Mouse (Mus musculus): Measurements from ENCODE around the gene Mybphl. TPM values are rescaled to one million over a fixed set of nuclear protein-coding genes. Genes with fewer than 3 reads are reported as not detected.

Gene Mybphl
- polyA plus RNA-seq (2016; fragmentation: Nextera tagmentation; extraction: Ambion mirVana): 0.25 and 0.26 TPM in 2 replicates

- H3K4me2 ChIP-seq (replicated peaks): no peak within 1 kb of the TSS
- no peaks in the 10 kb centered on the region for H3K27me3 ChIP-seq (replicated peaks)
- WGBS: 75% methylated on average over 9 of the region's 9 CpGs
- no peak within 1 kb of the TSS for H3K4me3 ChIP-seq
- H3K9me3 ChIP-seq: no peaks in the 10 kb centered on the region
- no peak within 1 kb of the TSS for H3K9ac ChIP-seq
- no peak for ATAC-seq (ENCODE audit: low FRiP score, low read depth)
- H3K4me1 ChIP-seq: peaks cover 4% of the 10 kb centered on the region; the same call in 1 of the 2 replicates
- H3K36me3 ChIP-seq: no peaks in the 10 kb centered on the region
- no peak within 1 kb of the TSS for H3K27ac ChIP-seq
These were observed at the start of gene Mybphl for GRCm38 (mm10) chr3:108364270-108364995. TSS of gene Mybphl (plus strand) at chr3:108364911.

GRCm38 (mm10) chr3:108318517-108318916 lies 46.2 kb upstream of the Mybphl start:
- Histone ChIP-seq H3K27me3 (replicated peaks) (no peaks in the 10 kb centered on the region), H3K4me3 (no peak overlapping the region), H3K4me2 (replicated peaks) (no peak overlapping the region), H3K9me3 (no peaks in the 10 kb centered on the region), H3K36me3 (0 out of 2 replicates have a peak, but pooled peaks cover 3% of the 10 kb centered on the region), H3K9ac (no peak overlapping the region), H3K4me1 (no peaks in the 10 kb centered on the region), H3K27ac (no peak overlapping the region)
- 62% methylated on average over 2 of the region's 2 CpGs for WGBS
- ATAC-seq (ENCODE audit: low FRiP score, low read depth): no peak

GRCm38 (mm10) chr3:108321671-108322070 lies 43.0 kb upstream of the Mybphl start:
- H3K4me3 ChIP-seq: no peak overlapping the region
- H3K9ac ChIP-seq: no peak overlapping the region
- H3K4me1 ChIP-seq: no peaks in the 10 kb centered on the region
- no peak overlapping the region for H3K27ac ChIP-seq
- 67% methylated on average over 4 of the region's 4 CpGs for WGBS
- no peaks in the 10 kb centered on the region for H3K27me3 ChIP-seq (replicated peaks)
- H3K36me3 ChIP-seq: peaks cover 17% of the 10 kb centered on the region; the same call in 1 of the 2 replicates
- H3K4me2 ChIP-seq (replicated peaks): no peak overlapping the region
- no peaks in the 10 kb centered on the region for H3K9me3 ChIP-seq
- no peak for ATAC-seq (ENCODE audit: low FRiP score, low read depth)

DNA sequence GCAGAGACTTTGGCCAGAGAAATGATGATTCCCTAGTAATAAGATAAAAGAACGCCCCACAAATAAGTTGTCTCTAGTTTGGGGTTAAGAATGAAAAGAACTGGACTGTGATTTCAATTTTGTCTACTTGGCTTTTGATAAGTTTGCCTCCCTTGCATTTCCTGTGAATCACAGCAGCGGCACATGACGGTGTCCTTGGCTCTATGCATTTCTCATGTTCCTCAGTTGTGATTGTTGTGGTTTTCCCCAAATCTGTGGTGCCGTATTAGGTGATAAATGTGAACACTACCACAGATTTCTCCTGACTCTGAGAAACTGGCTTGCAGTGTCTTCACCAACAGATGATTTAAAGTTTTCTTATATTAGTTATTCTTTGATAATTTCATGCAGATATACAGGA lies 42.6 kb upstream of the Mybphl start:
- H3K4me3 ChIP-seq: no peak overlapping the region
- no peak overlapping the region for H3K4me2 ChIP-seq (replicated peaks)
- H3K27ac ChIP-seq: no peak overlapping the region
- no peaks in the 10 kb centered on the region for H3K4me1 ChIP-seq
- H3K9me3 ChIP-seq: no peaks in the 10 kb centered on the region
- H3K9ac ChIP-seq: no peak overlapping the region
- H3K27me3 ChIP-seq (replicated peaks): no peaks in the 10 kb centered on the region
- 93% methylated on average over 4 of the region's 4 CpGs for WGBS
- ATAC-seq (ENCODE audit: low FRiP score, low read depth): no peak
- H3K36me3 ChIP-seq: peaks cover 21% of the 10 kb centered on the region; the same call in 1 of the 2 replicates

DNA sequence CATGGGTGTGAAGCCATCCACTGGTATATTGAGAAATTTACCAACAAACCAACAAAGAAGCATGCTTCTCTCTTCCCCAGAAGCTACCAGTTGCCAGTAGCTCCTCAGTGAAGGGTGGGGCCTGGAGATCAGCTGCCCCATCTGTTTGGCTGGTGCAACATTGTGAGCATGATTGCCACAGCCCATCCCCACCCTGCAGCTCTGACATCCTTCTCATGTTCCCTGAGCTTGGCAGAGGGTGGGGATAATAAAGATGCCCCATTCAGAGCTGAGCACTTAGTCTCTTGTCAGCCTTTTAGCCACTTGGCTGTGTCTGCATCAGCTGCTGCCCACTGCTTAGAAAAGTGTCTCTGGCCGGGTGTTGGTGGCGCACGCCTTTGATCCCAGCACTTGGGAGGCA lies 41.7 kb upstream of the Mybphl start:
- Histone ChIP-seq H3K4me3 (no peak overlapping the region), H3K36me3 (peaks cover 30% of the 10 kb centered on the region), H3K4me2 (replicated peaks) (no peak overlapping the region), H3K27me3 (replicated peaks) (no peaks in the 10 kb centered on the region), H3K27ac (no peak overlapping the region), H3K9me3 (no peaks in the 10 kb centered on the region), H3K4me1 (no peaks in the 10 kb centered on the region), H3K9ac (no peak overlapping the region)
- ATAC-seq (ENCODE audit: low FRiP score, low read depth): no peak
- 73% methylated on average over 3 of the region's 3 CpGs for WGBS

GRCm38 (mm10) chr3:108324837-108325236 lies 39.9 kb upstream of the Mybphl start:
- no peak overlapping the region for H3K9ac ChIP-seq
- no peaks in the 10 kb centered on the region for H3K4me1 ChIP-seq
- H3K27me3 ChIP-seq (replicated peaks): no peaks in the 10 kb centered on the region
- no peak for ATAC-seq (ENCODE audit: low FRiP score, low read depth)
- WGBS: 92% methylated on average over 4 of the region's 4 CpGs
- no peaks in the 10 kb centered on the region for H3K9me3 ChIP-seq
- H3K27ac ChIP-seq: no peak overlapping the region
- H3K4me3 ChIP-seq: no peak overlapping the region
- H3K4me2 ChIP-seq (replicated peaks): no peak overlapping the region
- H3K36me3 ChIP-seq: peaks cover 45% of the 10 kb centered on the region

DNA sequence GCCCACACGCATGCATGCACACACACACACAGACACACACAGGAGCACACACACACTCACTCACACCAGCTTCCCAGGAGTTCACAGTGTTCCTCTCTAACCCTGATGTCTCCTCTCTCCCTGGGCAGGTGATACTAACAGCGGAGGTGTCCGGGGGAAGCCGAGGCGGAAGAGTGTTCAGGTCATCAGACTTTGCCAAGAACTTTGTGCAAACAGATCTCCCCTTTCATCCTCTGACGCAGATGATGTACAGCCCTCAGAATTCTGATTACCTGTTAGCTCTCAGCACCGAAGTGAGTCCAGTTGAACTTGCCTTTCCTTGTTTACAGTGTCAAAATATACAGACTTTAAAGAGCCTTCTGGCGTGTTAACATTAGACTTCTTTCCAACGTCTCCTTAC lies 39.2 kb upstream of the Mybphl start:
- no peak overlapping the region for H3K27ac ChIP-seq
- H3K4me1 ChIP-seq: no peaks in the 10 kb centered on the region
- WGBS: 95% methylated on average over 9 of the region's 9 CpGs
- no peak overlapping the region for H3K4me3 ChIP-seq
- no peaks in the 10 kb centered on the region for H3K9me3 ChIP-seq
- peaks cover 50% of the 10 kb centered on the region for H3K36me3 ChIP-seq
- no peak overlapping the region for H3K9ac ChIP-seq
- H3K27me3 ChIP-seq (replicated peaks): no peaks in the 10 kb centered on the region
- no peak overlapping the region for H3K4me2 ChIP-seq (replicated peaks)
- no peak for ATAC-seq (ENCODE audit: low FRiP score, low read depth)

DNA sequence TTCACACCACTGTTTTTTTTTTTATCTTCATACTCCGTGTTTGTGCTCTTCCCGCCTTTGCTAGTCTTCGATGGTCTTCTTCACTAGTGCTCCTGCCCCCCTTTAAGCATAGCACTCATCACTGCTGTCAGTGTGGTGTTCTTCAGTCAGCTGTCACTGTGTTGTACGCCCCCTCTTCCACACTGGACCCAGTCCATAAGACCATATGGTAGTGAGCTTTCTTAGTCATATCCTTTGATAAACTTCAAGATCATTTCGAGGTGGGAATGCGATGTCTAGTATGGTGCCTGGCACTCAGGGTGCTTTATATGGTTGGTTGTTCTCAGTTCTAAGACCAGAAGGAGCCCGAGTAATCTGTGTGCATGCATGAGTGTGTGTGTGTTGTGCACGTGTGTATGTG lies 37.4 kb upstream of the Mybphl start:
- no peaks in the 10 kb centered on the region for H3K4me1 ChIP-seq
- no peak for ATAC-seq (ENCODE audit: low FRiP score, low read depth)
- no peak overlapping the region for H3K4me3 ChIP-seq
- no peaks in the 10 kb centered on the region for H3K9me3 ChIP-seq
- no peaks in the 10 kb centered on the region for H3K27me3 ChIP-seq (replicated peaks)
- 96% methylated on average over 8 of the region's 8 CpGs for WGBS
- H3K4me2 ChIP-seq (replicated peaks): no peak overlapping the region
- H3K9ac ChIP-seq: no peak overlapping the region
- peaks cover 67% of the 10 kb centered on the region for H3K36me3 ChIP-seq
- no peak overlapping the region for H3K27ac ChIP-seq

DNA sequence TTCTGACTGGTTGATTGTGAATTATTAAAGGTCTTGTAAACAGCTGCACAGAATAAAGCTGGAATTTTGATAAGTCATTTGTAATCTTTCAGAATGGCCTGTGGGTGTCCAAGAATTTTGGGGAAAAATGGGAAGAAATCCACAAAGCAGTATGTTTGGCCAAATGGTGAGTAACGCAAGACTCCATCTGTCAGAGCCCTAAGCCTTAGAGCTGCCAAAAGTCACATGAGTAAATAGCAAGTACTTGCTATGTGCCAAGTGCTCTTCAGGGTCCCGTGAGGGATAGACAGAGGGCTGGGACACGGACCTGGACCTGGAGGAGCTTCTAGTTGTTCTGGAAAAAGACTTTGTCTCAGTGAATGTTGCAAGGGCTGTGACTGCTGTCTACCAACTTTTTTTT lies 36.8 kb upstream of the Mybphl start:
- H3K27ac ChIP-seq: no peak overlapping the region
- H3K36me3 ChIP-seq: peaks cover 72% of the 10 kb centered on the region
- no peaks in the 10 kb centered on the region for H3K9me3 ChIP-seq
- no peak for ATAC-seq (ENCODE audit: low FRiP score, low read depth)
- 78% methylated on average over 3 of the region's 3 CpGs for WGBS
- H3K4me2 ChIP-seq (replicated peaks): no peak overlapping the region
- H3K4me3 ChIP-seq: no peak overlapping the region
- H3K27me3 ChIP-seq (replicated peaks): no peaks in the 10 kb centered on the region
- H3K4me1 ChIP-seq: no peaks in the 10 kb centered on the region
- no peak overlapping the region for H3K9ac ChIP-seq

DNA sequence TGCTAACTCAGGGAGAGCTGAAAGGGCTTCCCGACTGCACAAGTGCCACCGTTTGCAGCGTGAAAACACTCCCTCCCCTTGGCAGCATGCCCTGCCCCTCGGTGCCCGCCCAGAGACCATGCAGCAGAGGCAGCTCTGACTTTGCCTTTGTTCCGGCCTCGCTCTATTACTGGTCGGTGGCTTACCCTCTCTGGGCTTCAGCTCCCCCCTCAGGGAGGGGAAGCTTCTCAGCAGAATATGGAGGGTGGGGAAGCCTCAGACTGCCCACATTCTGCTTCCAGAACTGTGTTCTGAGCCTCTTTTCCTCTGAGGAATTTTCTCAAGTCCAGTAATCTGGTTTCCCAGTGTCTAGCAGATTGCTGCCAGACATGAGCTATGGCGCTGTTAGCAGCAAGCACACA lies 36.3 kb upstream of the Mybphl start:
- no peak overlapping the region for H3K9ac ChIP-seq
- ATAC-seq (ENCODE audit: low FRiP score, low read depth): no peak
- H3K27me3 ChIP-seq (replicated peaks): no peaks in the 10 kb centered on the region
- no peak overlapping the region for H3K27ac ChIP-seq
- H3K4me3 ChIP-seq: no peak overlapping the region
- H3K4me1 ChIP-seq: no peaks in the 10 kb centered on the region
- no peaks in the 10 kb centered on the region for H3K9me3 ChIP-seq
- no peak overlapping the region for H3K4me2 ChIP-seq (replicated peaks)
- peaks cover 77% of the 10 kb centered on the region for H3K36me3 ChIP-seq
- WGBS: 65% methylated on average over 9 of the region's 9 CpGs

DNA sequence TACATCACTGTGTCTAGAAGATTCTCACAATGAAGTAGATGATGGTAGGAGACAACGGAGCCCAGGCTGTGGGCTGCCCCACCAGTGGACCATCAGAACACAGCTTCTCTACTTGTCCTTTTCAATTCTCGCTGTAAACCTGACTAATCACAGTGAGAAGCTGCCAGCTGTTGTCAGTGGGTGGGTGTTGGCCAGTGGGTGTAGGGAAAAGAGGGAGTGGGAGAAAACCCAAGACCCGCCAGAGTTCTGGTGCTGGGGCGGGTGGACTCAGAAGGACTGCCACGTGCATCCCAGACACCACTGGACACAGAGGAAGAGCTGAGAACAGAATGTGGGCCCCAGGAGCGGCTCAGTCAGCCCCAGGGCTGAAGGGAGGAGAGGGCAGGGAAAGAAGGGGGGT lies 33.9 kb upstream of the Mybphl start:
- no peaks in the 10 kb centered on the region for H3K9me3 ChIP-seq
- no peaks in the 10 kb centered on the region for H3K27me3 ChIP-seq (replicated peaks)
- H3K4me2 ChIP-seq (replicated peaks): no peak overlapping the region
- no peak overlapping the region for H3K4me3 ChIP-seq
- no peak overlapping the region for H3K27ac ChIP-seq
- H3K4me1 ChIP-seq: no peaks in the 10 kb centered on the region
- H3K9ac ChIP-seq: no peak overlapping the region
- peaks cover 88% of the 10 kb centered on the region for H3K36me3 ChIP-seq
- WGBS: 90% methylated on average over 6 of the region's 6 CpGs
- no peak for ATAC-seq (ENCODE audit: low FRiP score, low read depth)

DNA sequence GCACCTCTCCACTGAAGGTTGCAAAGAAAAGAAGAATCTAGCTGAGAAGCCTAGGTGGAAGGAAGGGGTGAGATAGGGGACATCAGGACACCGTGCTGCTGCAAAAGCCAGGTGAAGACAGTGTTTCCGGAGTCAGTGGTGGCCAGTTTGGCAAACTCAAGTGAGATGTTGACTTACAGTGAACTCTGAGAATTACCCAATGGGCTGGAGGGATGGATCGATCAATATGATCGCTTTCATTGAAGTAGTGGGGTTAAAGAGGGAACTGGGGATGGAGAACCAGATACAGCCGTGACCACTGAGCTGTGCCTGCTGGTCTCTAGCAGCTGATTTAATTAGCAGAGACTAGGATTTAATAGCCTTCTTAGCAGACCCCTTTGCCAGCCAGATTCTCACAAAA lies 27.8 kb upstream of the Mybphl start:
- Histone ChIP-seq H3K27ac (no peak overlapping the region), H3K36me3 (peaks cover 86% of the 10 kb centered on the region)

DNA sequence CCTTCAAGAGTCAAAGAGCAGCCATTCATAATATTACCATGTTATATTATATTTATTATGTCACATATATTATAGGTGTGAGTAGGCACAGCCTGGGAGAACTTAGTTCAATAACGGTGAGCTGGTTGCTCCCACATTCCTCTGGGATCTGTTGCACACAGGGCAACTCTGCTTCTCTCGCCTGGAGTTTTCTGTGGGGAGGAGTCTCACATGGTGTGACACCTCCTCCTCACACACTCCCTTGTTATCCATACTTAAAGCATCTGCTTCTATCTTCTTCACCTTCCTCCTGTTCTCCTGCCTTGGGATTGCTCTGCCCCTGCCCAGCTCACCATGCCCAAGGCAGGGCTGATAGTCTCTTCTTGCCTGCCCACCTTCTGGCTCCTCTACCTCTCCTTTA lies 23.7 kb upstream of the Mybphl start:
- no peak for ATAC-seq (ENCODE audit: low FRiP score, low read depth)
- Histone ChIP-seq H3K4me3 (no peak overlapping the region), H3K9ac (no peak overlapping the region), H3K36me3 (peaks cover 74% of the 10 kb centered on the region), H3K27me3 (replicated peaks) (no peaks in the 10 kb centered on the region), H3K9me3 (no peaks in the 10 kb centered on the region), H3K4me2 (replicated peaks) (no peak overlapping the region), H3K4me1 (no peaks in the 10 kb centered on the region), H3K27ac (no peak overlapping the region)
- 81% methylated on average over 2 of the region's 2 CpGs for WGBS

More for the DNA sequence above, 27.8 kb upstream of the Mybphl start:
- Histone ChIP-seq H3K4me2 (replicated peaks) (no peak overlapping the region), H3K9me3 (no peaks in the 10 kb centered on the region), H3K27me3 (replicated peaks) (no peaks in the 10 kb centered on the region), H3K9ac (no peak overlapping the region), H3K4me3 (no peak overlapping the region), H3K4me1 (no peaks in the 10 kb centered on the region)
- 94% methylated on average over 5 of the region's 5 CpGs for WGBS
- ATAC-seq (ENCODE audit: low FRiP score, low read depth): no peak
